Mouse (Mus musculus) midbrain, embryonic 16.5 days (tissue): ENCODE data around the gene Slc27a3. TPM values are rescaled to one million over a fixed set of nuclear protein-coding genes. Genes with fewer than 3 reads are reported as not detected.

Experiments used
- ATAC-seq: fragments of 200-750 bp; cut with Nextera tagmentation; 2 replicates; pipeline ENCODE4 v1.8.0; 2017; ENCODE audit warnings: moderate TSS enrichment
- H3K27ac ChIP-seq: fragments of 300-500 bp; sonication (generic); 2 replicates; pipeline ENCODE4 v1.5.1; 2014; ENCODE audit warnings: mild to moderate bottlenecking, low read length, mixed read lengths
- H3K27me3 ChIP-seq: fragments of 300-500 bp; sonication (generic); 2 replicates; pipeline ENCODE4 v1.6.1; 2014; ENCODE audit warnings: low read depth, low read length, mixed read lengths; ENCODE audit not compliant: control insufficient read depth, insufficient read depth
- H3K36me3 ChIP-seq: fragments of 300-500 bp; sonication (generic); 2 replicates; pipeline ENCODE4 v1.6.1; 2014; ENCODE audit warnings: mild to moderate bottlenecking, low read length, moderate library complexity, mixed read lengths; ENCODE audit not compliant: control insufficient read depth, insufficient read depth
- H3K4me1 ChIP-seq: fragments of 300-500 bp; sonication (generic); 2 replicates; pipeline ENCODE4 v1.6.1; 2014; ENCODE audit warnings: mild to moderate bottlenecking, low read length, mixed read lengths; ENCODE audit not compliant: control insufficient read depth, insufficient read depth
- H3K4me2 ChIP-seq: fragments of 300-500 bp; sonication (generic); 2 replicates; pipeline ENCODE4 v1.6.1; 2014; ENCODE audit warnings: mild to moderate bottlenecking, low read length, mixed read lengths
- H3K4me3 ChIP-seq: fragments of 300-500 bp; sonication (generic); 2 replicates; pipeline ENCODE4 v1.5.1; 2014; ENCODE audit warnings: low read depth, mild to moderate bottlenecking, low read length, moderate library complexity, mixed read lengths
- H3K9ac ChIP-seq: fragments of 300-500 bp; sonication (generic); 2 replicates; pipeline ENCODE4 v1.6.1; 2014; ENCODE audit warnings: low read depth, low read length, mixed read lengths
- H3K9me3 ChIP-seq: fragments of 300-500 bp; sonication (generic); replicated peaks from 2 replicates; pipeline ENCODE4 v1.6.1; 2014; ENCODE audit warnings: mild to moderate bottlenecking, low read length, mixed read lengths; ENCODE audit not compliant: control insufficient read depth, poor library complexity, severe bottlenecking
- WGBS: fragments of 180-500 bp; shearing (Covaris S2); extraction: QIAGEN DNeasy Blood & Tissue Kit; methylation state at CpG from one replicate; pipeline ENCODE4 v1.1.7; 2014; 5-methylcytosine and 5-hydroxymethylcytosine counted together
- polyA plus RNA-seq: library from polyadenylated mRNA; unstranded; fragments of >200 nt; fragmentation: Nextera tagmentation; extraction: Ambion mirVana; gene quantifications from 2 replicates; pipeline ENCODE4 v1.2.1, GENCODE M21; 2015

Gene Slc27a3
- polyA plus RNA-seq, 1 experiment from 2014 or later, result 30.7 TPM

DNA sequence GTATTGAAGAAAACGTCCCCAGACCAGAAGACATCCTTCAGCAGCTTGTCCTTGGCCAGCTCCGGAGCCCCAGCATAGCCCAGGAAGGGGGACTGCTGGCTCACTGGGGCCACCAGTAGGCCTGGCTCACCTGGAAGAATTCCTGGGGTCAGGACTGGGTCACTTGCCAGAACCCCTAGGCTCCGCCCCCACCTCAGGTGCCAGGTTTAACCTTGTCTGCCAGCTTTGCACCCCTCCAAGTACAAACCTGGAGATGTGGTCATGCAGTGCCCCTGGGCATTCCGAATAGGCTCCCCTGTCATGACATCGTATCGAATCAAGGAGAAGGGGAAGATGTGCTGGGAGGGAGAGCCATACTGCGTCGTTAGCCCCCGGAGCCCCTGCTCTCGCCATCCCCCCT lies 2.9 kb downstream of the Slc27a3 start:
- no peaks in the 10 kb centered on the region for H3K27me3 ChIP-seq

DNA sequence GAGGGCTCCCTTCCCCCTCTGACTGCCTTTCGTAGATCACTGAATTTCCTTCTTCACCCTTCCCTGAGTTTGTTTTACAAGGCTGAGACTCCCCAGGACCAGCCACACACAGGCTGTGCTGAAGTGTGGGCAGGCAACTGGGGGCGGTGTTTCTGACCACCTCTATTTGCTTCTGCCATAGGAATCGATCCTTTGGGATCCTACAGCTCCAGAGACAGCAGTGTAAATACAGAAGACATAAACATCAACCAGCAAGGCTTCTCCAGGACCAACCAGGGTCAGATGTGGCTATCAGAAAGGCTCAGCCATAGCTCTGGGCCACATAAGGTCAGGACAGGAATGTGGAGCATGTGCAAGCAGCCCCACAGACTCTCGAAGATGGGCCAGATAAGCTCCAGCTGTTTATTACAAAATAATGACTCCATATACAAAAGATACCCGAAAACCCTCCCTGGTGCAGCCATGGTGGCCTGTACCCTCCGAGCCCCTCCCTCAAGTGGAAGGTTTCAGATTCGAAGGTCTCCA lies 4.8 kb downstream of the Slc27a3 start:
- no peak overlapping the region for H3K4me3 ChIP-seq
- H3K36me3 ChIP-seq, result peaks cover 8% of the 10 kb centered on the region; the same call in 1 of the 2 replicates
- no peaks in the 10 kb centered on the region for H3K27me3 ChIP-seq
- WGBS, result 84% methylated on average over 7 of the region's 7 CpGs
- peaks cover 23% of the 10 kb centered on the region for H3K4me1 ChIP-seq
- H3K9ac ChIP-seq, result no peak overlapping the region
- no peak for ATAC-seq
- no peaks in the 10 kb centered on the region for H3K9me3 ChIP-seq
- no peak overlapping the region for H3K4me2 ChIP-seq
- H3K27ac ChIP-seq, result no peak overlapping the region

More for the DNA sequence above, 2.9 kb downstream of the Slc27a3 start:
- H3K4me2 ChIP-seq, result peak overlapping the region; percentile 80
- peaks cover 34% of the 10 kb centered on the region for H3K4me1 ChIP-seq
- ATAC-seq, result no peak
- no peak overlapping the region for H3K4me3 ChIP-seq
- H3K9me3 ChIP-seq, result no peaks in the 10 kb centered on the region
- WGBS, result 94% methylated on average over 10 of the region's 10 CpGs
- no peak overlapping the region for H3K9ac ChIP-seq
- H3K27ac ChIP-seq, result no peak overlapping the region
- peaks cover 15% of the 10 kb centered on the region for H3K36me3 ChIP-seq

DNA sequence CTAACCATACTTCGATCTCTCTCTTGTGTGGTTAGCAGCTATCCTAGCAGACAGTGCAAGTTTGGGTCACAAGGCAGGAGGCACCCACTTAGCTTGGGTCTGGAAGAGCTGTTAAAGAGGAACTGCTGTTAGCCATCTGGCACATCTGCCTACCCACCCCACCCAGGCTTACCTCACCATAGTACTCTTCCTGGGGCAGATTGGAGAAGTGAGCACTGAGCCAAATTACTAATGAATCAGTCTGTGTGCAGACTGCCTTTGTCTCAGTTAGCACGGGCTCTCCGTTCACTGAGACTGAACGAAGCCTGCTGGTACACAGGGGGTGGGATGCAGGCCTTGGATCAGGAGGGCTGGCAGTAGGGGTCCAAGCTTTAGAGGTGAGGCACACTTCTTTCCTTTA lies 6.0 kb downstream of the Slc27a3 start:
- no peaks in the 10 kb centered on the region for H3K27me3 ChIP-seq
- no peak overlapping the region for H3K4me2 ChIP-seq
- H3K9ac ChIP-seq, result no peak overlapping the region
- H3K4me3 ChIP-seq, result no peak overlapping the region
- peaks cover 22% of the 10 kb centered on the region for H3K4me1 ChIP-seq
- peaks cover 8% of the 10 kb centered on the region; the same call in 1 of the 2 replicates for H3K36me3 ChIP-seq
- 70% methylated on average over 4 of the region's 4 CpGs for WGBS
- H3K27ac ChIP-seq, result no peak overlapping the region
- no peaks in the 10 kb centered on the region for H3K9me3 ChIP-seq
- no peak for ATAC-seq

DNA sequence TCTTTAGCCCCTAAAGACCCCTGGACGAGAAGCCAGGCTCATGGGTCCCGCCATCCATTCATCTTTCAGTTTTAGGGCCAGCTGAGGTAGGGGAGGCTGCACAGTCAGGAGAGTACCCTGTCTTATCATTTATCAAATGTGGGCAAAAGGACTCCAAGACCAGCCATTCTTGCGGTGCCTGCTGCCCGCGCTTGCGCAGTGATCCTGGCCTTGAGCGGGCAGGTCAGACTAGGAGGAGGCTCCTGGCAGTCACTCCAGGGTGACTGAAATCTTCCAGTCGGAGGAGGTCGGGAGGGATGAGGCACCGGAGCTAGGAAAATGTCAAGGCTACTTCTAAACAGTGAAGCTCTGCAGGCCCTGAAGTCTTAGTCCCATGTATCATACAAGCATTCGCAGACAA lies 8.0 kb downstream of the Slc27a3 start:
- Histone ChIP-seq H3K27ac (no peak overlapping the region), H3K4me2 (no peak overlapping the region), H3K27me3 (no peaks in the 10 kb centered on the region), H3K36me3 (peaks cover 8% of the 10 kb centered on the region; the same call in 1 of the 2 replicates), H3K4me3 (no peak overlapping the region), H3K4me1 (peaks cover 2% of the 10 kb centered on the region; the same call in 1 of the 2 replicates), H3K9me3 (no peaks in the 10 kb centered on the region), H3K9ac (no peak overlapping the region)
- 78% methylated on average over 11 of the region's 11 CpGs for WGBS
- ATAC-seq, result no peak

DNA sequence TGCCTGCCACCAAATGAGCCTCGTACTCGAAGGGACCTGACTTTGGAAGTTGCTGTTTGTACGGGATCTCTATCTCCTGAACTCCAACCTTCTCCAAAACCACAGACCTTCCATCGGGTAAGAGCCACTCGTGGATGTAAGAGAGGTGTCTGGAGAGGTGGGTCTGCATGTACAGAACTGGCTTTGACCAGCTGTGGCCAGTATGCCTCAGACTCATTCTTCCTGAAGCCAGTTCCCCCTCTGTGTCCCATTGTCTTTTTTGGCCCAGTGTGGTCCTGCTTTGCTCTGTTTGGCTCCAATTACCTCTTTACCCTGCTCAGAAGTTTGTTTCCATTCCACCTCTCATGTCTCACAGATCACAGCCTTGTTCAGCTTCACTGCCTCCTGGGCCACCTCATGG lies 11.2 kb downstream of the Slc27a3 start:
- Histone ChIP-seq H3K27ac (no peak overlapping the region), H3K4me1 (no peaks in the 10 kb centered on the region), H3K4me3 (no peak overlapping the region), H3K4me2 (no peak overlapping the region), H3K36me3 (no peaks in the 10 kb centered on the region), H3K9ac (no peak overlapping the region), H3K27me3 (no peaks in the 10 kb centered on the region), H3K9me3 (no peaks in the 10 kb centered on the region)
- 86% methylated on average over 5 of the region's 5 CpGs for WGBS
- no peak for ATAC-seq

DNA sequence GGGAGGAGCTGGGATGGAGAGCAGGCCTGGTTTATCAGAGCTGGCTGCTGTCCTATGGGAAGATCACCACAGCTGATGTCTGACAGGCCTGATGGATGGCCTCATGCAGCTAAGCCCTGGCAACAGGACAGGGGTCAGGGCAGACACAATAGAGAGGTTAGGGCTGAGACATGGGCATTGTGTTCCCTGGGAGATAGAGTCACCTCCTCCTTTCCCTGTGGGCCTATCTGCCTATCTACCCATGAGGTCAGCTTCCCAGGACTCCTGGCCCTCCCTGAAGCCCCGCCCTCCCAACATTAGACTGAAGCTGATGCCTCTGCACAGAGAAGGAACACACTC lies 13.5 kb downstream of the Slc27a3 start:
- H3K4me1 ChIP-seq, result no peaks in the 10 kb centered on the region

DNA sequence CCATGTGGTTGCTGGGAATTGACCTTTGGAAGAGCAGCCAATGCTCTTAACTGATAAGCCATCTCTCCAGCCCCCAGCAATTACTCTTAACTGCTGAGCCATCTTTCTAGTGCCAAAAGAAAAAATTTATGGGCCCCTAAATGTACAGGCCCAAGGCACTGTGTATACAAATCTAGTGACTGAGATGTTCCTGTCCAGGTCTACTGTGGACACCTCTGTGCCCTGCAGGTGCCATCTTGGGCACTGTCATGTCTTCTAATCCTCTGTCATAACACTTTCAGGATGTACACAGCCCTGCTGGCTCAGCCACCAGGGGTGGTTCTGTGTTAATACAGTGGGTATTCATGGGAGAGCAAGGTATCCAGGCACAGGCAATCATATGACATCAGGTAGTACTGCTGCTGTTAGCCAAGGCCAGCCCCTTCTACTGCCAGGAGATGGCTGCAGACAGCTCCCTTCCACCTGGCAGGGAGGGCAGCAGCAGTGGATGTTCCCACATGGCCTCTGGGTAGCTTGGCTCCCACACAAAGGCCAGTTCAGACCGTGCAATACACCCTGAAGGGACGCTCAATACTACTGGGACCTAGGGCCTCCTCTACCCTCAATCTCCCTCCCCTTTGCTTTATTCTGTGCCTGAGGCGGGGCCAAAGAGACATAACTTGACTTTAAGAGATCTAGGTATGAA lies 14.0 kb downstream of the Slc27a3 start:
- Histone ChIP-seq H3K4me3 (no peak overlapping the region), H3K9me3 (no peaks in the 10 kb centered on the region), H3K9ac (no peak overlapping the region), H3K4me1 (no peaks in the 10 kb centered on the region), H3K4me2 (no peak overlapping the region), H3K36me3 (no peaks in the 10 kb centered on the region), H3K27me3 (no peaks in the 10 kb centered on the region), H3K27ac (no peak overlapping the region)
- 25% methylated on average over 3 of the region's 3 CpGs for WGBS
- ATAC-seq, result no peak

More for the DNA sequence above, 13.5 kb downstream of the Slc27a3 start:
- no peaks in the 10 kb centered on the region for H3K36me3 ChIP-seq
- 62% methylated on average over 1 of the region's 1 CpGs for WGBS
- ATAC-seq, result no peak
- no peaks in the 10 kb centered on the region for H3K9me3 ChIP-seq
- no peak overlapping the region for H3K27ac ChIP-seq
- no peak overlapping the region for H3K9ac ChIP-seq
- H3K27me3 ChIP-seq, result no peaks in the 10 kb centered on the region
- no peak overlapping the region for H3K4me2 ChIP-seq
- no peak overlapping the region for H3K4me3 ChIP-seq

DNA sequence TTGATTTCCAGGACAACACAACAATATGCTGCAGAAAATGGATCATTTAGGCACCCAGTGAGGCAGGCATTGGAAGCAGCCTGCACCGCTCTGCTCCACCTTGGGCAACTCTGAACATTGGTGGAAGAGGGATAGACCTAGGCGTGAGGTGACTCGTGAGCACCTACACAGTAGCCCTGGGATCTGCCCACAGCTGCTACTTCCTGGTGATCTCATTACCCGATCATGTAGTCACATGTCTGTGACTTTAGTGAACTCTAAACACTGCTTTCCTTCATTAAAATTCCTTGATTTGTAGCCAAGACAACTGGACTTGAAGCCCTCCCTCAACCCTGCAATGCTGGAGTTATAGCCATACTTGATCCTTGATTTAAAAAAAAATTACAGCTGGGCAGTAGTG lies 15.4 kb downstream of the Slc27a3 start:
- Histone ChIP-seq H3K9ac (no peak overlapping the region), H3K36me3 (no peaks in the 10 kb centered on the region), H3K4me2 (no peak overlapping the region), H3K9me3 (no peaks in the 10 kb centered on the region), H3K27me3 (no peaks in the 10 kb centered on the region), H3K27ac (no peak overlapping the region), H3K4me1 (no peaks in the 10 kb centered on the region), H3K4me3 (no peak overlapping the region)
- 86% methylated on average over 4 of the region's 4 CpGs for WGBS
- 0 out of 2 replicates have a peak, but pooled peaks have one; percentile 19 for ATAC-seq

DNA sequence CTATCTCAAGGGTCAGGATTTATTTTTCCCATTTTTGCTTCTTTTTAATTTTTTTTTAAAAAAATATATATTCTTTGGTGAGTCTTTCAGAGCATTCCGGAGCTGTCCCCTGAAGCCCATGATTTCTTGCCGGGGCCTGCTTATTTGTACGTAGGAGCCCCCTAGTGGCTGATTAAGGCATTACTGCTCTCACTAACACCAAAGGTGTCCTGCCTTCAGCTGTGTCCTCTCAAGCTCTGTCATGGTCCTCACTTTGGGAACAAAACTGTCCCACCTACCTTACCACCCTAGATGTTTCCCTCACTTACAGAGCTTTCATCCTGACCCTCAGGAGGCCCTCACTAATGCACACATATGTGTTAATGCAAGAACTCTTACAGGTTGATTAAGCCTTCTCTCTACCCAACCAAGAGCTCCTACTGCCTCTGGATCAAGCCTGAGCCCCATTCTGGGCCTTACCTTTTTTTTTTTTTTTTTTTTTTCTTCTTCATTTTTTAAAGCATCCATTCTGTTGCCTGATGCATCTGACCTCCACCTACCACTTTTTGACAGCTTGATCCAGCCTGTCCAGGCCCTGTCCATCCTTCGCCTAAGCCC lies 16.2 kb downstream of the Slc27a3 start:
- no peak overlapping the region for H3K27ac ChIP-seq
- peak; percentile 84 for ATAC-seq
- no peaks in the 10 kb centered on the region for H3K4me1 ChIP-seq
- no peak overlapping the region for H3K4me3 ChIP-seq
- no peak overlapping the region for H3K4me2 ChIP-seq
- no peaks in the 10 kb centered on the region for H3K36me3 ChIP-seq
- no peaks in the 10 kb centered on the region for H3K27me3 ChIP-seq
- H3K9ac ChIP-seq, result no peak overlapping the region
- 25% methylated on average over 4 of the region's 4 CpGs for WGBS
- no peaks in the 10 kb centered on the region for H3K9me3 ChIP-seq
